Mouse (Mus musculus): ENCODE results near the gene Ccdc142.

Gene Ccdc142

DNA sequence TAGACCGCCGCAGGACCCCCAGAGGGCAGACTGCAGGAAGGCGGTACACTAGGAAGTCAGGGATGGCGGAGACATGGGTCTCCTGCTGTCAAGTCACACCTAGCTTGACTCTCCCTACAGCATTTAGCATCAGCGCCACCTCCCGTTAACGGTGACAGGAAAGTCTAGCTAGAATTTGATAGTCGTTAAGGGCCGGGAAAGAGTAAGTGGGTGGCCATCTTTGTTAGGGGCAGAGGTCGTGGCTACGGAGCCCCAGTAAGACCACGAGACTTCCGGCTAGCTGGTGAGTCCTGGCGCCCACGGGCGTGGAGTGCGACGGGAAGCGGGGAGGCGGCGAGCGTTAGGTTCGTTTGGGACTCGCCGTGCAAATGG is at the start of gene Ccdc142, which contains the start of gene Gm42688:
Gene Ccdc142 (plus strand): TSS at position 286 of the 372 bp plus-strand sequence.
Gene Gm42688 (plus strand): TSS at position 302 of the 372 bp plus-strand sequence.
- peak; percentile 82 for DNase-seq (ENCODE audit: low read depth, low spot score)

GRCm38 (mm10) chr6:83053136-83053960 is 48.1 kb upstream of the Ccdc142 start:
- DNase-seq (ENCODE audit: low read depth, low spot score), result no peak

- peak; percentile 98 for DNase-seq (ENCODE audit: low read depth, low spot score)
Measured at GRCm38 (mm10) chr6:83054074-83054851, 47.1 kb upstream of the Ccdc142 start, which contains the start of gene Aup1. TSS of gene Aup1 (plus strand) at chr6:83054521.

- DNase-seq (ENCODE audit: low read depth, low spot score), result no peak
Measured at GRCm38 (mm10) chr6:83054871-83055431, 46.5 kb upstream of the Ccdc142 start, which contains the start of gene Htra2. TSS of gene Htra2 (minus strand) at chr6:83055273.

GRCm38 (mm10) chr6:83057790-83058189 is 43.6 kb upstream of the Ccdc142 start, which contains the start of gene Dqx1:
TSS of gene Dqx1 (plus strand) at chr6:83057844.
- no peak for DNase-seq (ENCODE audit: low read depth, low spot score)

- no peak for DNase-seq (ENCODE audit: low read depth, low spot score)
Measured at GRCm38 (mm10) chr6:83058725-83059124, 42.7 kb upstream of the Ccdc142 start.

GRCm38 (mm10) chr6:83065995-83066394 is 35.4 kb upstream of the Ccdc142 start:
- no peak for DNase-seq (ENCODE audit: low read depth, low spot score)

GRCm38 (mm10) chr6:83066441-83066840 is 35.0 kb upstream of the Ccdc142 start:
- DNase-seq (ENCODE audit: low read depth, low spot score), result no peak

DNA sequence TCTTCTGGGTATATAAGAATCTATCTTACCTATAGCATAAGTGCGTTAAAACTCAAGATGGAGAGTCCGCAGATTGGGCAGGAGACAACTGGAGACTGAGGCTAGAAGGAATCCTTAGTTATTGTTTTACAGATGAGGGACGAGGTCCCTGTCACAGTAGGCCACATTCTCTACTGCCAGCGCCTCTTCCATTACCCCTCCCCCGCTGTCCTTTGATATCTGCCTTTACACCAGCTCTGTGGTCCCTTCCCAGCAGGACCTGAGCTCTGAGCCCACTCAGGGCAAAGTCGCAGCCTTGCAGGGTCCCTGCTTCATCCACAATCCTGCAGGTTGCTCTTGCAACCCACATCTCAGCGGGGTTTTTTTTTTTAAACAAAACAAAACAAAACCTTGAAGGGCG is 33.2 kb upstream of the Ccdc142 start:
- no peak for DNase-seq (ENCODE audit: low read depth, low spot score)

DNA sequence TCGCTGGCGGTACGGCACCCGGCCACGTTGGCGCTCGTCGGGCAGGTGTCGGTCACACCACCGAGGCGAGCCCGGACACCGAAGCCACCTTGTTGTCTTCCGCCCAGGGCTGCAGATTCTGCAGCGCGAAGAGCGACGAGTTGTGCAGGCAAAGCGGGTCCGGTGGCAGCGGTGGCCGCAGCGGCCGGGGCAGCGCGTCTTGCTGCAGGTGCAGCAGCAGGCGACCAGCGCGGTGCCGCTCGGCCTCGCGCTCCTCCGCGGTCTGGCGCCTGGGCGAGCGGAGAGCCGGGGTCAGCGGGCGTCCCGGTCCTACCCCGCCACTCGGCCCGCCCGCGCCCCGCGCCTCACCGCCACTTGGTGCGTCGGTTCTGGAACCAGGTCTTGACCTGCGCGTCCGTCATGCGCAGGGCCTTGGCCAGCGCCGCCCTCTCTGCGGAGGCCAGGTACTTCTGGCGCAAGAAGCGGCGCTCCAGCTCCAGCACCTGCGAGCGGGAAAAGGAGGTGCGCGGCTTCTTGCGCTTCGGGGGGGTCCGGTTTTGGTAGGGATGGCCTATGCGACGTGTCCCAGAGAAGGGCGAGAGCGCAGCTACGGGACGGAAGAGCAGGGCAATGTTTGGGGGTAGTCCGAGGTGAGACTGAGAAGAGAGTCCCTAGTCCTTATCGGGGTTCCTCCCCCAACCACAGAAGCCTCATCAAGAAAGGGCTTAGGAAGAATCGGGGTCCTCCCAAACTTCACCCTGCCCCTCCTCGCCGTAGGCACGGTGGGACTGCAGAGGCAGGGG is 32.5 kb upstream of the Ccdc142 start:
- DNase-seq (ENCODE audit: low read depth, low spot score), result no peak

DNA sequence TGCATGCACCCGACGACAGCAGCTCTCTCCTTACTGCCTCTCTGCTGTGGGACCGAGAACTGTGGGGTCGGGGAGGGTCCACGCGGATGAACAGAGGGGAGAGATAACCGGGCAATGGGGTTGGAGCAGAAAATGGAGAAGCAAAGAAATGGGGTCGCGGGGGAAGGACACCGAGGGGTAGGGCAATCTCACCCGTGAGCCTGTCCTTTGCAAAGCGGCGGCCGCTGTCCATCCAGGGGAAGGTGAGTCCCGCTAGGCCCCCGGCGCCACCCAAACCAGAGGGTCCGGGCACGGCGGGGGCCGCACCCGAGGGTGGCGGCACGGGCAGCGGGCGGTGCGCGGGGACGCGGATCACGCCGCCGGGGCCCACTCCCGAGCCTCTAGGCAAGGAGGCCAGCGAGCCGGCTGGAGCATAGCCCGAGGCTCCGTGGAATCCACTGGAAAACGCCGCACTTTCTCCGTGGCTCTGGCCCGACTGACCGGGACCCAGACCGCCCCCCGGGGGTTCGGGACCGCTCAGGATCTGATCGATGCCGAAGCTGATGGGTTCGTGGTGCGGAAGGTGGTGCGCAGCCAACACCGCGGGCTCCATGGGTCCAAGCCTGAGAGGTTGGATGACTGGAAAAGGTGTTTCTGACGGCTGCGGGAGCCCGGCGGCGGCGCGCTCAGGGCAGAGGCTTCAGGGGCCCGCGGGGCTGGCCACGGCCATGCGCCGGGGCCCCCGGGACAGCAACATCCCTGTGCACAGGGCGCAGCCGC is 31.7 kb upstream of the Ccdc142 start:
- no peak for DNase-seq (ENCODE audit: low read depth, low spot score)

DNA sequence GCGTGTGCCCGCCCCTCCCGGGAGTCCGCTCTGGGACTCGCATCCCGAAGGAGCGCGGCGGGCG is 31.3 kb upstream of the Ccdc142 start, which contains the start of gene Tlx2:
Gene Tlx2 (minus strand): TSS at position 47 of the 64 bp plus-strand sequence.
- DNase-seq (ENCODE audit: low read depth, low spot score), result no peak

GRCm38 (mm10) chr6:83070311-83071219 is 30.8 kb upstream of the Ccdc142 start:
- peak; percentile 56 for DNase-seq (ENCODE audit: low read depth, low spot score)

GRCm38 (mm10) chr6:83071220-83071619 is 30.2 kb upstream of the Ccdc142 start:
- DNase-seq (ENCODE audit: low read depth, low spot score), result peak; percentile 64

DNA sequence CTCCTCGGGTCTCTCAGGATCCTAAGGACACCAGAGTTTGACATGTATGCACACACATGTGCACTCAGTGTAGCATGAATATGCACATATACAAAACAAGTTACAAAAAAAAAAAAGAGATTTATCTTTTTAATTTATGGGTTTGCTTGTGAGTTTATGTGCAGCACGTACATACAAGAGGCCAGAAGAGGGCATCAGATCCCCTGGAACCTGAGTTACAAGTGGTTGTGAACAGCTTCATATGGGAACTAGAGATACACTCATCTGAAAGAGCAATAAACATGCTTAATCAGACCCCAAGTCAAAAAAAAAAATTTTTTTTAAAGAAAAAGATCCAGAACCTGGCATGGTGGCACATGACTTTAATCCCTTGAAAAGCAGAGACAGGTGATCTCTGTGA is 26.4 kb upstream of the Ccdc142 start:
- DNase-seq (ENCODE audit: low read depth, low spot score), result no peak

DNA sequence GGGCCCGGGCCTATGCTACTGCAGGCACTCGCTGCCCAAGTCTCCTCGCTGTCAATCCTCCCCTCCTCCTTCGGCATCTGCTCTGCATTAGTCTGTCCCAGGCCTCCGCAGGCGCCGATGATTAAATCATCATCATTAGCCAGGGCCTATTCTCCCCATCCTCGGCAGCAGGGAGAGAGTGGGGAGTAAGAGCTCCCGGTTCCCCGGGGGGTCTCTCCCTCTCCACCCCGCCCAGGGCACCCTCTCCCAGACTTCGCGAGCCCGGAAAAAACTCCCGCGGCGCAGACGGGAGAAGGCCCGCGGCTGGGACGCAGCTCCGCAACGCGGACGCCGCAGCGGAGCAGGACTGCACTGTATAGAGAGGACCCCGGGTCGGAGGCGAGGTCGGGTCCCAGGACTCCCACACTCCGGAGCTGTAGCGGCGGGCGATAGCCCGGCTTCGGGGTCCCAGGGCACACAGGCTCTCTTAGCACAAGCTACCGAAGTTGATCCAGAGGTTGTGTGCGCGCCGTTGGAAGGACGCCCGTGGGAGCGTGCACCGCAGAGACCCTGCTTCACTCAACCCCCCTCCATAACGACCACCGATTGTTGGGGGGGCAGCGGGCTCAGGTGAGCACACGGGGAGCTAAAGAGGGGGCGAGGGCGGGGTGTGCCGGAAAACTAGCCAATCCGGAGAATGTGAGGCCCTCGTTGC is 23.6 kb upstream of the Ccdc142 start, which contains the start of gene Pcgf1:
Gene Pcgf1 (plus strand): TSS at position 240 of the 694 bp plus-strand sequence.
- DNase-seq (ENCODE audit: low read depth, low spot score), result no peak

- DNase-seq (ENCODE audit: low read depth, low spot score), result peak; percentile 98
Measured at GRCm38 (mm10) chr6:83078324-83078858, 23.0 kb upstream of the Ccdc142 start.

DNA sequence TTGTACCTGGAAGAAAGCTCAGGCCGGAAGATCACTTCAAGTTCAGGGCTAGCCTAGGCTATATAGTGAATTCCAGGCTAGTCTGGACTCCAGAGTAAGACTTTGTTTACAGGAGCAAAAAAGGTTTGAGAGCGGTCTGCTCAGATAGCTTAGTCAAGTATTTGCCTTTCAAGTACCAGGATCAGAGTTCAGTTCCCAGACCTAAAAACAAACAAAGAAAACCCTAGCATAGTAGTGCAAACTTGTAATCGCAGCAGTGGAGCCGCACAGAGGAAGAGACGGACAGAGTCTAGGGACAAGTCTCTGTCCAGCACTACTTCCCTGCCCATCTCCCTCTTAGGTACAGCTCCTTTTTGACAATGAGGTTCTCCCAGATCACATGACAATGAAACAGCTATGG is 21.2 kb upstream of the Ccdc142 start:
- DNase-seq (ENCODE audit: low read depth, low spot score), result no peak

- no peak for DNase-seq (ENCODE audit: low read depth, low spot score)
Measured at GRCm38 (mm10) chr6:83083497-83083896, 17.9 kb upstream of the Ccdc142 start.
